Mouse (Mus musculus): ENCODE data around the gene Map2k3. TPM values are rescaled to one million over a fixed set of nuclear protein-coding genes. Genes with fewer than 3 reads are reported as not detected.

Map2k3 gene
- total and polyA plus RNA-seq, 3 experiments = 73.2 to 132 (median 111) TPM

DNA sequence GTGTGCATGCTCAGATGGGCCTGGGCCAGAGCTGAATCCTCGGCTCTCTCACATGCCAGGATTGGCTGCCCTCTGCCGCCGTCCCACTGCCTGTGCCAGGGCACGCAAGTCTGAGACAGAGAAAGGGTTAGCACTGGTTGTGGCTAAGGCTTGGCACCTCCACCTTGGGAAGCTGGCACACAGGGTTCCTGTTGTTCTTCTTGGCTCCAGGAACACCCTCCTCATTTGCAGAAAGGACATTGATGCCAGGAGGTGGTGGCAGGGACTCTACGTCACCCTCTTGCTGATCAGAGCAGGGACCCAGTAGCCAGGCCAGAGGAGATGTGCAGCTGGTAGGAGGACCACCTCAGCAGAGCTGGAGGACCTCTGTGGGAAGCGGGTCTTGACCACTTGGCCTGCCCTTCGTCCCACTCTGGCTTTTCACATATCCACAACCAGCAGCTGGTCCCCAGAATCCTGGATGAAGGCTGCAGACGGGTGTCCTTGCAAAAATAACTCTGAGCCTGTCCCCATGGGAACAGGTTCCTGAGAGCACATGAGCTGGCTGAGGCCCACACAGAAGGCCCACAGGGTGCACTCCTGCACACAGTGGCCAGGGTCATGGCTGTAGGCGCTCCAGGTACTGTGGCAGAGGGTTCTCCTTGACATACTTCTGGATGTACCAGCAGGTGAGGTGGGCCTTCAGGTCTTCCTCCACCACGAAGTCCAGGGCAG is 26.3 kb upstream of the Map2k3 start:
- Histone ChIP-seq H3K9ac (ENCODE audit: control insufficient read depth, low read depth, low read length, poor library complexity, severe bottlenecking) (no peak overlapping the region), H3K4me1 (ENCODE audit: control insufficient read depth in 1 of 2, insufficient read depth in 2 of 2, low read length in 2 of 2) (no peaks in the 10 kb centered on the region), H3K36me3 (ENCODE audit: control insufficient read depth in 1 of 2, insufficient read depth in 2 of 2, low read length in 2 of 2) (no peaks in the 10 kb centered on the region), H3K9me3 (replicated peaks; ENCODE audit: insufficient read depth, low read length) (no peaks in the 10 kb centered on the region), H3K27me3 (ENCODE audit: control insufficient read depth in 1 of 2, insufficient read depth in 2 of 2, low read length in 2 of 2) (no peaks in the 10 kb centered on the region), H3K27ac (ENCODE audit: control insufficient read depth, low read depth, low read length) (no peak overlapping the region), H3K79me2 (ENCODE audit: control insufficient read depth, insufficient read depth, low read length, poor library complexity) (no peaks in the 10 kb centered on the region), H3K4me3 (ENCODE audit: control insufficient read depth in 1 of 2, insufficient read depth in 1 of 2, low read depth in 2 of 2, low read length in 2 of 2) (no peak overlapping the region)
- TF ChIP-seq POLR2AphosphoS5 (IDR thresholded peaks at IDR 0.05; ENCODE audit: borderline replicate concordance, low read depth, low read length) (no peak), TBP (IDR thresholded peaks at IDR 0.05; ENCODE audit: low read depth, low read length) (no peak), MAZ (IDR thresholded peaks at IDR 0.05; ENCODE audit: low read depth, low read length) (no peak), MXI1 (IDR thresholded peaks at IDR 0.05; ENCODE audit: low read depth, low read length) (no peak), ZNF384 (IDR thresholded peaks at IDR 0.05; ENCODE audit: low read depth, low read length) (no peak), RCOR1 (IDR thresholded peaks at IDR 0.05; ENCODE audit: low read depth, low read length) (no peak), ZMIZ1 (IDR thresholded peaks at IDR 0.05; ENCODE audit: low read depth, low read length) (no peak), GABPA (IDR thresholded peaks at IDR 0.05; ENCODE audit: low read depth, low read length) (no peak), UBTF (IDR thresholded peaks at IDR 0.05; ENCODE audit: borderline replicate concordance, insufficient read depth, low read depth, low read length) (no peak), TCF12 (IDR thresholded peaks at IDR 0.05; ENCODE audit: low read depth, low read length) (no peak), GATA1 (IDR thresholded peaks at IDR 0.05; ENCODE audit: low read depth, low read length) (no peak)
- no peak for DNase-seq (ENCODE audit: low read depth, low spot score)

DNA sequence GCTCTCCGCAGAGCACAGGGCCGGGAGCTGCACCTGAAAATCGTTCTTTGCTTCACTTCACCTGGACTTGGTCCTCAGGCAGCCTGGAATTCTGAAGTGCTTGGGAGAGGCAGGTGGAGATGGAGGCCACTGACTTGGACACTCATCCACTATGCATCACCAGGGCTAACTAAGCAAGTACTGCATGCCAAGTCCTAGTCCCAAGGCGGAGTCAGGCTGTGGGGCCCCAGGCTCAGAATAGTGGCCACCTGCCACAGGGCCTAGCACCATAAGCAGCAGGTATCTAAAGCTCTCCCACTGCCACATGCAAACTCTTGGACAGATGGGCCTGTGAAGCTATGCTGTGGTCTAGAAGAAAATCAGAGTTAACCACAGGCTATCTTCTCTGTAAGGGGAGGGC is 25.4 kb upstream of the Map2k3 start:
- H3K27me3 ChIP-seq (ENCODE audit: control insufficient read depth in 1 of 2, insufficient read depth in 2 of 2, low read length in 2 of 2) = no peaks in the 10 kb centered on the region
- H3K9me3 ChIP-seq (replicated peaks; ENCODE audit: insufficient read depth, low read length) = no peaks in the 10 kb centered on the region
- no peaks in the 10 kb centered on the region for H3K79me2 ChIP-seq (ENCODE audit: control insufficient read depth, insufficient read depth, low read length, poor library complexity)
- TF ChIP-seq RAD21 (IDR thresholded peaks at IDR 0.05; ENCODE audit: low read depth, low read length) (no peak), USF2 (IDR thresholded peaks at IDR 0.05; ENCODE audit: borderline replicate concordance in 1 of 2, insufficient read depth in 1 of 2, low read depth in 1 of 2, low read length in 2 of 2) (no peak), ZMIZ1 (IDR thresholded peaks at IDR 0.05; ENCODE audit: low read depth, low read length) (no peak), EP300 (IDR thresholded peaks at IDR 0.05; ENCODE audit: low read depth in 1 of 2, low read length in 2 of 2) (no peak), SMC3 (IDR thresholded peaks at IDR 0.05; ENCODE audit: low read depth, low read length) (no peak), ZKSCAN1 (IDR thresholded peaks at IDR 0.05; ENCODE audit: low read depth, low read length) (no peak), MAFK (IDR thresholded peaks at IDR 0.05; ENCODE audit: borderline replicate concordance, low read depth, low read length) (no peak), NELFE (IDR thresholded peaks at IDR 0.05; ENCODE audit: low read depth, low read length) (no peak), HCFC1 (IDR thresholded peaks at IDR 0.05; ENCODE audit: low read depth, low read length) (no peak), TBP (IDR thresholded peaks at IDR 0.05; ENCODE audit: low read depth, low read length) (no peak), POLR2AphosphoS2 (IDR thresholded peaks at IDR 0.05; ENCODE audit: low read length) (no peak), RCOR1 (IDR thresholded peaks at IDR 0.05; ENCODE audit: low read depth, low read length) (no peak), GABPA (IDR thresholded peaks at IDR 0.05; ENCODE audit: low read depth, low read length) (no peak), SIN3A (IDR thresholded peaks at IDR 0.05; ENCODE audit: low read length) (no peak), E2F4 (IDR thresholded peaks at IDR 0.05; ENCODE audit: borderline replicate concordance, low read depth, low read length) (no peak), ZNF384 (IDR thresholded peaks at IDR 0.05; ENCODE audit: low read depth, low read length) (no peak), MYB (IDR thresholded peaks at IDR 0.05; ENCODE audit: low read depth, low read length) (no peak), USF1 (IDR thresholded peaks at IDR 0.05; ENCODE audit: low read depth, low read length) (no peak), TAL1 (IDR thresholded peaks at IDR 0.05; ENCODE audit: low read length) (no peak), POLR2A (IDR thresholded peaks at IDR 0.05; ENCODE audit: control insufficient read depth in 1 of 2, insufficient read depth in 1 of 2, low read depth in 1 of 2, low read length in 2 of 2, poor library complexity in 1 of 2) (no peak)
- H3K9ac ChIP-seq (ENCODE audit: control insufficient read depth, low read depth, low read length, poor library complexity, severe bottlenecking) = no peak overlapping the region
- H3K4me1 ChIP-seq (ENCODE audit: control insufficient read depth in 1 of 2, insufficient read depth in 2 of 2, low read length in 2 of 2) = peaks cover 0 to 2% of the 10 kb centered on the region in 2 experiments; a peak in 1 of 4 replicates
- H3K27ac ChIP-seq (ENCODE audit: control insufficient read depth, low read depth, low read length) = no peak overlapping the region
- DNase-seq (ENCODE audit: low read depth, low spot score) = no peak
- H3K36me3 ChIP-seq (ENCODE audit: control insufficient read depth in 1 of 2, insufficient read depth in 2 of 2, low read length in 2 of 2) = no peaks in the 10 kb centered on the region
- H3K4me3 ChIP-seq (ENCODE audit: control insufficient read depth in 1 of 2, insufficient read depth in 1 of 2, low read depth in 2 of 2, low read length in 2 of 2) = no peak overlapping the region
